Mouse (Mus musculus) bone marrow macrophage, adult 2 months (primary cell): ENCODE results near the gene Gm11168.
"Not testable (repeated sequence)": the region's sequence is repeated elsewhere in the genome, so short reads cannot be mapped to it uniquely, and the experiment has no call there.

Experiments used
- CTCF ChIP-seq: IDR thresholded peaks from 2 replicates; pipeline ENCODE4 v1.5.1; 2012; ENCODE audit warnings: low read depth, mild to moderate bottlenecking, low read length, moderate library complexity
- POLR2A ChIP-seq: IDR thresholded peaks from 2 replicates; pipeline ENCODE4 v1.6.1; 2012; ENCODE audit warnings: mild to moderate bottlenecking, low read depth, low read length, borderline replicate concordance

DNA sequence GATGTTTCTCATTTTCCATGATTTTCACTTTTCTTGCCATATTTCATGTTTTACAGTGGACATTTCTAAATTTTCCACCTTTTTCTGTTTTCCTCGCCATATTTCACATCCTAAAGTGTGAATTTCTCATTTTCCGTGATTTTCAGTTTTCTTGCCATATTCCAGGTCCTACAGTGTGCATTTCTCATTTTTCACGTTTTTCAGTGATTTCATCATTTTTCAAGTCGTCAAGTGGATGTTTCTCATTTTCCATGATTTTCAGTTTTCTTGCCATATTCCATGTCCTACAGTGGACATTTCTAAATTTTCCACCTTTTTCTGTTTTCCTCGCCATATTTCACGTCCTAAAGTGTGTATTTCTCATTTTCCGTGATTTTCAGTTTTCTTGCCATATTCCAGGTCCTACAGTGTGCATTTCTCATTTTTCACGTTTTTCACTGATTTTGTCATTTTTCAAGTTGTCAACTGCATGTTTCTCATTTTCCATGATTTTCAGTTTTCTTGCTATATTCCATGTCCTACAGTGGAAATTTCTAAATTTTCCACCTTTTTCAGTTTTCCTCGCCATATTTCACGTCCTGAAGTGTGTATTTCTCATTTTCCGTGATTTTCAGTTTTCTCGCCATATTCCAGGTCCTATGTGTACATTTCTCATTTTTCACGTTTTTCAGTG lies 20.3 kb downstream of the Gm11168 start, which contains the start of gene Gm10718:
- not testable (repeated sequence) for TF ChIP-seq CTCF, POLR2A
